Mouse (Mus musculus): ENCODE results near the gene Clip1. TPM values are rescaled to one million over a fixed set of nuclear protein-coding genes. Genes with fewer than 3 reads are reported as not detected.

Gene Clip1
- total and polyA plus RNA-seq, 2 experiments from 2014 or later = 73.1 to 77.5 TPM

DNA sequence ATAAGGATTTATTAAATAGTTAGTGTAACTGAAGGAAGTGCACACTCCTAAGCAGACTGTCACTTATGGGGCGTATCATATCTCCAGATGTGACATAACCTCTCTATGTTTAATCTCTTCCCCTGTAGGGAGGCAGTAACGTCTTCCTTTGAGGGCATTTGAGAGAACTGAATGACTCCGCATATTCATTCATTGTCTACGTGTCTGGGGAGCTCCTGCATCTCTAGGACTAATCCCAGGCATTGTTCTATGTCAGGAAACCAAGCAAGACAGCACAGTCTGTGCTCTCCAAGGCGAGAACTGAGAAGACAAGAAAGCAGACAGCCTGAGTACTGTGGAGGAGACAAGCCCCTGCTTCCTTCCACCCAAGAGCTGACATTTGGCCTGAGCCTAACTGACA is 29.5 kb downstream of the Clip1 start:
- no peaks in the 10 kb centered on the region for H3K4me1 ChIP-seq (ENCODE audit: insufficient read depth, low read length)
- WGBS = 21% methylated on average over 5 of the region's 5 CpGs
- no peak for ATAC-seq (ENCODE audit: low FRiP score)
- H3K9ac ChIP-seq (replicated peaks; ENCODE audit: low read length, poor library complexity, severe bottlenecking) = no peak overlapping the region
- no peak for TF ChIP-seq CTCF (IDR thresholded peaks at IDR 0.05)
- H3K27me3 ChIP-seq (ENCODE audit: insufficient read depth, low read length) = no peaks in the 10 kb centered on the region
- no peaks in the 10 kb centered on the region for H3K9me3 ChIP-seq (ENCODE audit: low read length)
- H3K27ac ChIP-seq (ENCODE audit: low read depth, low read length) = no peak overlapping the region
- no peak overlapping the region for H3K4me3 ChIP-seq (ENCODE audit: low read depth, low read length)
- DNase-seq (ENCODE audit: low spot score) = no peak
- H3K36me3 ChIP-seq (ENCODE audit: insufficient read depth, low read length) = peaks cover 12% of the 10 kb centered on the region
- H3K4me2 ChIP-seq (ENCODE audit: low read depth, low read length, poor library complexity, severe bottlenecking) = no peak overlapping the region

DNA sequence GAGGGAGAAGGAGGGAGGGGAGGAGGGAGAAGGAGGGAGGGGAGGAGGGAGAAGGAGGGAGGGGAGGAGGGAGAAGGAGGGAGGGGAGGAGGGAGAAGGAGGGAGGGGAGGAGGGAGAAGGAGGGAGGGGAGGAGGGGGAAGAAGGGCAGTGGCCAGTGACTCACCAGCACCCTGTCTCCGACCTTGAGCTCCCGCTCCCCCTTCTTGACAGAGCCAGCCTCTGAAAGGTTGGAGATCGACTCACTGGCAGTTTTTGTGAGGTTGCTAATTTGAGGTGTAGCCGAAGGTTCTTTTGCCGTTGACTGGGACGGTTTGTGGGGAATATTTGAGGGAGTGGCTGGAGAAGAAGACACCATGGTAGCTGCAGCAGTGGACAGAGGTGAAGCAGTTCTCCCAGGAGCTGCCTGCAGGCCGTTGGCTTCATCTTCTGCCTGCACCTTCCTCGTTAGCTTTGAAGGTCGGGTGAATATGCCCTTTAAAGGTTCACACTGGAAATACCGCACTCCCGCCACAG is 31.1 kb downstream of the Clip1 start:
- no peak for DNase-seq (ENCODE audit: low spot score)
- Histone ChIP-seq H3K27ac (ENCODE audit: low read depth, low read length) (no peak overlapping the region), H3K4me2 (ENCODE audit: low read depth, low read length, poor library complexity, severe bottlenecking) (no peak overlapping the region), H3K9ac (replicated peaks; ENCODE audit: low read length, poor library complexity, severe bottlenecking) (no peak overlapping the region), H3K4me3 (ENCODE audit: low read depth, low read length) (no peak overlapping the region), H3K4me1 (ENCODE audit: insufficient read depth, low read length) (no peaks in the 10 kb centered on the region), H3K27me3 (ENCODE audit: insufficient read depth, low read length) (no peaks in the 10 kb centered on the region), H3K9me3 (ENCODE audit: low read length) (no peaks in the 10 kb centered on the region), H3K36me3 (ENCODE audit: insufficient read depth, low read length) (peaks cover 12% of the 10 kb centered on the region)
- 91% methylated on average over 11 of the region's 11 CpGs for WGBS
- TF ChIP-seq CTCF (IDR thresholded peaks at IDR 0.05) = no peak
- no peak for ATAC-seq (ENCODE audit: low FRiP score)

DNA sequence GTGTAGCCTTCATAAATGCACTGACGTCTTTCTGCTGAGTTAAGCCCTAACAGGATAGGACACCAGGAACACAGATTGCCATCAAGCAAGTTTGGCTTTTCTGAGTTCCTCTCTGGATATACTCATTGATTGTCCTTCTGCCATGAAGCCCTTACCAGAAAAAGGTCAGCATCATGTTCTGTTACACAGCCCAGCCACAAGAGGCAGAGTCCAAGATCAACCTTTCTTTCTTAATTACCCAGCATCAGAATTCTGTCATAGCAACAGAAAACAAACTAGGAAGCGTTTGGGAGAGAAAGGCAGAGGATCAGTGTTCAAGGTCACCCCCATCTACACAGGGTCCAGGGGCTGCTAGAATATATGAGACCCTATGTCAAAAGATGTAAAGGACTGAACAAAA is 33.6 kb downstream of the Clip1 start:
- Histone ChIP-seq H3K36me3 (ENCODE audit: insufficient read depth, low read length) (peaks cover 32% of the 10 kb centered on the region), H3K27me3 (ENCODE audit: insufficient read depth, low read length) (no peaks in the 10 kb centered on the region), H3K9me3 (ENCODE audit: low read length) (no peaks in the 10 kb centered on the region), H3K9ac (replicated peaks; ENCODE audit: low read length, poor library complexity, severe bottlenecking) (no peak overlapping the region), H3K4me1 (ENCODE audit: insufficient read depth, low read length) (no peaks in the 10 kb centered on the region), H3K4me2 (ENCODE audit: low read depth, low read length, poor library complexity, severe bottlenecking) (no peak overlapping the region), H3K27ac (ENCODE audit: low read depth, low read length) (no peak overlapping the region), H3K4me3 (ENCODE audit: low read depth, low read length) (no peak overlapping the region)
- WGBS = 63% methylated on average over 2 of the region's 2 CpGs
- ATAC-seq (ENCODE audit: low FRiP score) (no peak), DNase-seq (ENCODE audit: low spot score) (no peak)
- peak; percentile 26; the same call in 1 of the 2 replicates for TF ChIP-seq CTCF (IDR thresholded peaks at IDR 0.05)

DNA sequence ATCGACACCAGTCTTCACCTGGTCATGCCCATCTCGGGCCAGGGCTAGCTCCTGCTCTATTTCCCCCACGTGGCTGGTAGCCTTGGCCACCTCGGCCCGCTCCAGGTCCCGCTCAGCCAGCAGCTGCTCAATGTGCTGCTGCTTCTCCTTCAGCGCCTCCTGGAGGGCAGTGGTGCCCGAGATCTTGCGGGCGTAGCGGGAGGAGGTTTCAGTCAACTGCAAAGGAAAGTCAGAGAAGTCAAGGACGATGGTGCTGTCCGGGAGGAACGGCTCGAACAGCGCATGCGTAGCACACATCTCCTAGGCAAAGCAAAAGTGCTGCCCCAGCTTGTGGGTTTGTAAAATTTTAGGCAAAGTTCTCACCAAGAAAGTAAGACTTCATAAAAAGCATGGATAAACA is 42.0 kb downstream of the Clip1 start:
- DNase-seq (ENCODE audit: low spot score) (no peak), ATAC-seq (ENCODE audit: low FRiP score) (no peak)
- Histone ChIP-seq H3K4me2 (ENCODE audit: low read depth, low read length, poor library complexity, severe bottlenecking) (no peak overlapping the region), H3K36me3 (ENCODE audit: insufficient read depth, low read length) (peaks cover 63% of the 10 kb centered on the region), H3K27me3 (ENCODE audit: insufficient read depth, low read length) (no peaks in the 10 kb centered on the region), H3K9me3 (ENCODE audit: low read length) (no peaks in the 10 kb centered on the region), H3K9ac (replicated peaks; ENCODE audit: low read length, poor library complexity, severe bottlenecking) (no peak overlapping the region), H3K4me3 (ENCODE audit: low read depth, low read length) (no peak overlapping the region), H3K4me1 (ENCODE audit: insufficient read depth, low read length) (no peaks in the 10 kb centered on the region), H3K27ac (ENCODE audit: low read depth, low read length) (no peak overlapping the region)
- 94% methylated on average over 17 of the region's 17 CpGs for WGBS
- 0 out of 2 replicates have a peak, but pooled peaks have one; percentile 5 for TF ChIP-seq CTCF (IDR thresholded peaks at IDR 0.05)

DNA sequence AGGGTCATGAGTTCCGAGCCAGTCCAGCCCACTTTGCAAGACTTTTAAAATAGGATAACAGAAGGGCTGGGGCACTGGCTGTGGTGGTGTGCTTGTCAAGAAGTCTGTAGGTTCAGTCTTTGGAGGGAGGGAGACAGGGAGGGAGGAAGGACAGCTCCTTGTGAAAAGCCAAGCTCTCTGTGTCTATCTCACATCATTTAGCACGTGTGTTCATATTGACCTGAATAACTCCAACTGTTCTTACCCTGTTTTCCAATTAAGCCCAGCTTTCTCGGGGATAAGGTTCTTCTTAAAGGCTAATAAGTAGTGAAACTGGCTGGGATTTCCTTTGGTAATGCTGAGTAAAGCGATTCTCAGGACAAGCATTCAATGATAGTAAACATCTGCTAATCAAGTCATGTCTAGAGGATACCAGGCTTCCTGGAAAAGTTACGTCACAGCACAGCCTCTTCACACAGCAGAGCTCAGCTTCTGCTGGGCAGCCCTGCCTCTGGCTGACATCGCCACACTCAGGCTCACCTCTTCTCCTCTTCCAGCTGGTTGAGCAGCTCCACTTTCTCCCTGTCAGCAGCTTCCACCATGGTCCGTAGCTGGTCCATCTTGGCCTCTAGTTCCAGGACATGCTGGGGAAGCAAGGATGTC is 43.0 kb downstream of the Clip1 start:
- H3K4me1 ChIP-seq (ENCODE audit: insufficient read depth, low read length) = no peaks in the 10 kb centered on the region
- DNase-seq (ENCODE audit: low spot score) = no peak
- no peaks in the 10 kb centered on the region for H3K27me3 ChIP-seq (ENCODE audit: insufficient read depth, low read length)
- no peaks in the 10 kb centered on the region for H3K9me3 ChIP-seq (ENCODE audit: low read length)
- no peak overlapping the region for H3K4me2 ChIP-seq (ENCODE audit: low read depth, low read length, poor library complexity, severe bottlenecking)
- no peak for ATAC-seq (ENCODE audit: low FRiP score)
- H3K36me3 ChIP-seq (ENCODE audit: insufficient read depth, low read length) = peaks cover 56% of the 10 kb centered on the region
- WGBS = 90% methylated on average over 7 of the region's 7 CpGs
- H3K9ac ChIP-seq (replicated peaks; ENCODE audit: low read length, poor library complexity, severe bottlenecking) = no peak overlapping the region
- TF ChIP-seq CTCF (IDR thresholded peaks at IDR 0.05) = no peak
- no peak overlapping the region for H3K27ac ChIP-seq (ENCODE audit: low read depth, low read length)
- H3K4me3 ChIP-seq (ENCODE audit: low read depth, low read length) = no peak overlapping the region

DNA sequence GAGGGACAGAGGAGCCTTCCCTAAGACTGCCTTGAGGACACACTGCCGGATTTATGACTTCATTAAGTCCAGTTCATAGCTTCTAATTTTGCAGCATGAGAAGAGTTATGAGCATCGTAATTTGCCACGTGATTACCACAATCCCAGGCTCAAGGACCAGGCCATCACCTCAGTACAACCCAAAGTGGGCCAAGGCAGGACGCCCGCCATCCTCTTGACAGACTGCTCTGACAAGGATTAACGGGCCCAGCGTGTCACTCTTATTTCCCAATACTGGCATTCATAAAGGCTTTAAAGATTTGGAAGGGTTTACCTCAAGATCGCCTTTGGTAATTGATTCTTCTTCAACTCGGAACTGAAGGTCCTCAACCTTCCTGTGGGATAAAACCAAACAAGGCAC is 44.2 kb downstream of the Clip1 start:
- Histone ChIP-seq H3K27ac (ENCODE audit: low read depth, low read length) (no peak overlapping the region), H3K36me3 (ENCODE audit: insufficient read depth, low read length) (peaks cover 50% of the 10 kb centered on the region)

More for the DNA sequence above, 44.2 kb downstream of the Clip1 start:
- ATAC-seq (ENCODE audit: low FRiP score) = no peak
- no peak overlapping the region for H3K4me3 ChIP-seq (ENCODE audit: low read depth, low read length)
- no peaks in the 10 kb centered on the region for H3K27me3 ChIP-seq (ENCODE audit: insufficient read depth, low read length)
- no peak overlapping the region for H3K4me2 ChIP-seq (ENCODE audit: low read depth, low read length, poor library complexity, severe bottlenecking)
- WGBS = 73% methylated on average over 9 of the region's 9 CpGs
- H3K4me1 ChIP-seq (ENCODE audit: insufficient read depth, low read length) = no peaks in the 10 kb centered on the region
- no peak overlapping the region for H3K9ac ChIP-seq (replicated peaks; ENCODE audit: low read length, poor library complexity, severe bottlenecking)
- H3K9me3 ChIP-seq (ENCODE audit: low read length) = no peaks in the 10 kb centered on the region
- TF ChIP-seq CTCF (IDR thresholded peaks at IDR 0.05) = no peak
- DNase-seq (ENCODE audit: low spot score) = no peak

Data from midbrain, postnatal 0 days (tissue).